Mouse (Mus musculus) neural tube, embryonic 13.5 days (tissue): ENCODE results near the gene Eef1akmt2. TPM values are rescaled to one million over a fixed set of nuclear protein-coding genes. Genes with fewer than 3 reads are reported as not detected.
A peak's percentile ranks its signal among the peaks of the same experiment; 100 is the strongest.

Experiments
- ATAC-seq: fragments of 200-750 bp; cut with Nextera tagmentation; 2 replicates; pipeline ENCODE4 v1.8.0; 2017; ENCODE audit warnings: low read depth, mild to moderate bottlenecking, moderate TSS enrichment, moderate library complexity
- H3K27ac ChIP-seq: fragments of 300-500 bp; sonication (generic); replicated peaks from 2 replicates; pipeline ENCODE4 v1.5.1; 2015; ENCODE audit warnings: moderate library complexity, mild to moderate bottlenecking, inconsistent platforms
- H3K27me3 ChIP-seq: fragments of 300-500 bp; sonication (generic); 2 replicates; pipeline ENCODE4 v1.6.1; 2015; ENCODE audit warnings: mild to moderate bottlenecking, inconsistent platforms
- H3K36me3 ChIP-seq: fragments of 300-500 bp; sonication (generic); 2 replicates; pipeline ENCODE4 v1.6.1; 2015; ENCODE audit warnings: mild to moderate bottlenecking, inconsistent platforms
- H3K4me1 ChIP-seq: fragments of 300-500 bp; sonication (generic); replicated peaks from 2 replicates; pipeline ENCODE4 v1.6.1; 2015; ENCODE audit warnings: inconsistent platforms
- H3K4me2 ChIP-seq: fragments of 300-500 bp; sonication (generic); 2 replicates; pipeline ENCODE4 v1.6.1; 2015; ENCODE audit warnings: inconsistent platforms, mild to moderate bottlenecking, moderate library complexity
- H3K4me3 ChIP-seq: fragments of 300-500 bp; sonication (generic); 2 replicates; pipeline ENCODE4 v1.5.1; 2015; ENCODE audit warnings: mild to moderate bottlenecking, inconsistent platforms
- H3K9ac ChIP-seq: fragments of 300-500 bp; sonication (generic); 2 replicates; pipeline ENCODE4 v1.6.1; 2015; ENCODE audit warnings: moderate library complexity, mild to moderate bottlenecking, inconsistent platforms
- H3K9me3 ChIP-seq: fragments of 300-500 bp; sonication (generic); 2 replicates; pipeline ENCODE4 v1.6.1; 2016; ENCODE audit warnings: inconsistent platforms
- WGBS: fragments of 180-500 bp; shearing (Covaris S2); methylation state at CpG from one replicate; pipeline ENCODE4 v1.1.7; 2015; 5-methylcytosine and 5-hydroxymethylcytosine counted together
- polyA plus RNA-seq: library from polyadenylated mRNA; unstranded; fragments of >200 nt; fragmentation: Nextera tagmentation; extraction: Ambion mirVana; gene quantifications from 2 replicates; pipeline ENCODE4 v1.2.1, GENCODE M21; 2015

The Eef1akmt2 gene
- polyA plus RNA-seq = 81.4 and 87.9 TPM in 2 replicates

DNA sequence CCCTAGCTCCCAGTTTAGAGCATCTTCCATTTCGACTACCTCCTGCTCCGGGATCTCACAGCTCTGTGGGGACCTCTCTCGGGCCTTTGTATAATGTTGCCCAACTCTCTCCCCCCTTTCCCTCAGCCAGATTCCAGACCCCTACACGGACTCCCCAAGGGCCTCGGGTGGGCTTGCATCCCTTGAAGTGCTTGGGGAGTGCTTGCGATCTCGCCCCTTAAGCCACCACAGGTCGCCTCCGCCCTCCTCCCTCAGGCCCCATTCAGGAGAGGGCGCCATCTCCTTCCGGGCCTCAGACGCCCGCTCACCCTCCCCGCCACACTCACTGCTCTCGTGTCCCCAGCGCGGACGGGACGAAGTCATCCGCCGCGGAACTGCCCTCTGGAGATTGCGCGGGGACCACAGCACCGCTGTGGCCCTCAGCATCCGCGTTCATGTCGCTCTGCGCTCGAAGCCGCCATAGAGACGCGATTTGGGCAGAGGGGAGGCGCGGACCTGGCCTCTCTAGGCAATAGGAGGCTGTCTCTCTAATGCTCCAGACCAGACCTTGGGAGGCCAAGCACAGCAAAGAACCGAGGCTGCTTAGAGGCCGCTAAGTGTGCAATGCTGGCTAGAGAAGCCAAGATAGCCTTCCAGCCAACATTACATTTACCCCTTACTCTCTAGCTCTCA lies at the start of gene Eef1akmt2:
TSS of gene Eef1akmt2 (minus strand) at position 501 of the 672 bp plus-strand sequence.
- H3K4me3 ChIP-seq = peak within 1 kb of the TSS; percentile 67
- peaks cover 14% of the 10 kb centered on the region for H3K4me1 ChIP-seq
- peak within 1 kb of the TSS; percentile 67 for H3K4me2 ChIP-seq
- ATAC-seq = peak; percentile 97
- H3K36me3 ChIP-seq = peaks cover 30% of the 10 kb centered on the region
- peak within 1 kb of the TSS; percentile 80 for H3K9ac ChIP-seq
- WGBS = under 1% methylated on average over 37 of the region's 37 CpGs
- no peaks in the 10 kb centered on the region for H3K27me3 ChIP-seq
- peak within 1 kb of the TSS; percentile 98 for H3K27ac ChIP-seq
- no peaks in the 10 kb centered on the region for H3K9me3 ChIP-seq

- no peaks in the 10 kb centered on the region for H3K4me1 ChIP-seq
- no peak overlapping the region for H3K27ac ChIP-seq
- no peaks in the 10 kb centered on the region for H3K9me3 ChIP-seq
- ATAC-seq = no peak
- no peak overlapping the region for H3K4me2 ChIP-seq
- no peak overlapping the region for H3K4me3 ChIP-seq
- H3K27me3 ChIP-seq = no peaks in the 10 kb centered on the region
- no peaks in the 10 kb centered on the region for H3K36me3 ChIP-seq
- 72% methylated on average over 2 of the region's 2 CpGs for WGBS
- H3K9ac ChIP-seq = no peak overlapping the region
Observed at GRCm38 (mm10) chr7:132900826-132901531, 48.5 kb upstream of the Eef1akmt2 start.

- Histone ChIP-seq H3K36me3 (no peaks in the 10 kb centered on the region), H3K9ac (no peak overlapping the region), H3K9me3 (no peaks in the 10 kb centered on the region), H3K4me1 (peaks cover 5% of the 10 kb centered on the region; the same call in 1 of the 2 replicates), H3K4me2 (no peak overlapping the region), H3K27me3 (no peaks in the 10 kb centered on the region), H3K27ac (no peak overlapping the region), H3K4me3 (no peak overlapping the region)
- 79% methylated on average over 2 of the region's 2 CpGs for WGBS
- no peak for ATAC-seq
Observed at GRCm38 (mm10) chr7:132898234-132898633, 45.8 kb upstream of the Eef1akmt2 start.

- Histone ChIP-seq H3K9ac (no peak overlapping the region), H3K4me3 (no peak overlapping the region), H3K27me3 (no peaks in the 10 kb centered on the region), H3K36me3 (no peaks in the 10 kb centered on the region), H3K27ac (no peak overlapping the region), H3K4me2 (no peak overlapping the region), H3K9me3 (no peaks in the 10 kb centered on the region), H3K4me1 (peaks cover 5% of the 10 kb centered on the region; the same call in 1 of the 2 replicates)
- WGBS = 85% methylated on average over 10 of the region's 10 CpGs
- no peak for ATAC-seq
Observed at GRCm38 (mm10) chr7:132897258-132897657, 44.8 kb upstream of the Eef1akmt2 start.

DNA sequence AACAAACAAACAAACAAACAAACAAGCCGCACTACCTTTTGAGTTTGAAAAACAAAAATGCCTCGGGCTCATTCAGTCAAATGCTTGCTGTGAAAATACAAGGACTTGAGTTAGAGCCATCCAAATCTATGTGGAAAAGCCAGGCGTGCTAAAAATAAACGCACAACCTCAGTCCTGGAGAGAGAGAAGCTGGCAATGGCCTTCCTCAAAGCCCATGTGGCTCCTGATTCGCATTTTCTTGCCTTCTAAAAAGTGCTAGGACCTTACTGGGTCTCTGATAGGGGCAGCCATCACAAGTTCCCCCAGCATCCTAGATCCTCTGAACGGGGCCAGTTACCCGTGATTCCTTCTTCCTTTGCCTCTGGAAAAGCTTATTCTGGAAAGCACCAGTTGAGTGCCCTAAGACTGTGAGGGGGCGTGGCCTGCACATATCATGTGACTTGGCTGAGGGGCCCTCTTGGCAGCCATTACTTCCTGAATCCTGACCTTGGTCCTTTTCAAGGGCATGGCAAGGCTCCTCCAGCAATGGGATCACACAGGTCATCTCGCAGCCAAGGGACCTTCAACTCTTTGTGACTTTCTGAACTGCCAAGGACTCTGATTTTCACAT lies 43.8 kb upstream of the Eef1akmt2 start:
- 92% methylated on average over 9 of the region's 9 CpGs for WGBS
- H3K4me2 ChIP-seq = no peak overlapping the region
- H3K4me3 ChIP-seq = no peak overlapping the region
- H3K36me3 ChIP-seq = no peaks in the 10 kb centered on the region
- no peaks in the 10 kb centered on the region for H3K9me3 ChIP-seq
- ATAC-seq = no peak
- peaks cover 5% of the 10 kb centered on the region; the same call in 1 of the 2 replicates for H3K4me1 ChIP-seq
- H3K9ac ChIP-seq = no peak overlapping the region
- H3K27ac ChIP-seq = no peak overlapping the region
- H3K27me3 ChIP-seq = no peaks in the 10 kb centered on the region

GRCm38 (mm10) chr7:132894841-132895555 lies 42.5 kb upstream of the Eef1akmt2 start:
- Histone ChIP-seq H3K9ac (no peak overlapping the region), H3K4me2 (no peak overlapping the region), H3K4me3 (no peak overlapping the region), H3K27ac (no peak overlapping the region), H3K36me3 (no peaks in the 10 kb centered on the region), H3K9me3 (no peaks in the 10 kb centered on the region), H3K27me3 (no peaks in the 10 kb centered on the region), H3K4me1 (peaks cover 5% of the 10 kb centered on the region; the same call in 1 of the 2 replicates)
- no peak for ATAC-seq
- WGBS = 69% methylated on average over 7 of the region's 7 CpGs

DNA sequence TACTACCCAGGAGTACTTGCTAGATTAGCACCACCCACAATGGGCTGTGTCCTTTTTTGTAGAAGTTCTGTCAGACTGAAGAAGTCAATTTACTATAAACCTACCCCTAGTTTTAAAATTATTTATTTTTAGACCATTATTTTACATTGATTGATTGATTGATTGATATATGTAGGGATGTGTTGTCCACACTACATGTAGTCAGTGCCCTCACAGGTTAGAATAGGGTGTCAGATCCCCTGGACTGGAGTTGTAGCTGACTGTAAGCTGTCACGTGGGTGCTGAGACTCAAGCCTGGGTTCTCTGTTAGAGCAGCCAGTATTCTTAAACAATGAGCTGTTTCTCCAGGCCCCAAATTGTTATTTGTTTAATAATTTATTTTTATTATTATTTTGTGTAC lies 40.9 kb upstream of the Eef1akmt2 start:
- peaks cover 5% of the 10 kb centered on the region; the same call in 1 of the 2 replicates for H3K4me1 ChIP-seq
- ATAC-seq = no peak
- no peaks in the 10 kb centered on the region for H3K27me3 ChIP-seq
- no peak overlapping the region for H3K27ac ChIP-seq
- 90% methylated on average over 1 of the region's 1 CpGs for WGBS
- H3K9me3 ChIP-seq = no peaks in the 10 kb centered on the region
- no peak overlapping the region for H3K9ac ChIP-seq
- H3K4me3 ChIP-seq = no peak overlapping the region
- H3K4me2 ChIP-seq = no peak overlapping the region
- H3K36me3 ChIP-seq = no peaks in the 10 kb centered on the region

DNA sequence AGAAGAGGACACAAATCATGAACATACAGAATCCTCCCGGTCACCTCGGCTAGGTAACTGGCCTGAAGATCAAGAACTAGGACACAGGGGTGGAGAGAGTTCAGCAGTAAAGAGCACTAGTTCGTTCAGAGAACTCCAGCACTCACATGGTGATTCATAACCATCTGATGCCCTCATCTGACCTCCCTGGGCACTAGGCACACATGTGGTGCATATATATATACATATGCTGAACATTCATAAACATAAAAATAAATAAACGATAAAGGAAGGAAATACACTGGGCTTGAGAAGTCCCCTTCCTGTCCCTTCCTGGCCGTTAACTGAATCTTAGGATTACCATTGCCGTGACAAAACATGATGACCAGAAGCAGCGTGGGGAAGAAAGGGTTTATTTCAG lies 40.3 kb upstream of the Eef1akmt2 start:
- Histone ChIP-seq H3K4me1 (peaks cover 5% of the 10 kb centered on the region; the same call in 1 of the 2 replicates), H3K4me3 (no peak overlapping the region), H3K9me3 (no peaks in the 10 kb centered on the region), H3K4me2 (no peak overlapping the region), H3K27me3 (no peaks in the 10 kb centered on the region), H3K9ac (no peak overlapping the region), H3K36me3 (no peaks in the 10 kb centered on the region), H3K27ac (no peak overlapping the region)
- 79% methylated on average over 7 of the region's 7 CpGs for WGBS
- ATAC-seq = no peak

DNA sequence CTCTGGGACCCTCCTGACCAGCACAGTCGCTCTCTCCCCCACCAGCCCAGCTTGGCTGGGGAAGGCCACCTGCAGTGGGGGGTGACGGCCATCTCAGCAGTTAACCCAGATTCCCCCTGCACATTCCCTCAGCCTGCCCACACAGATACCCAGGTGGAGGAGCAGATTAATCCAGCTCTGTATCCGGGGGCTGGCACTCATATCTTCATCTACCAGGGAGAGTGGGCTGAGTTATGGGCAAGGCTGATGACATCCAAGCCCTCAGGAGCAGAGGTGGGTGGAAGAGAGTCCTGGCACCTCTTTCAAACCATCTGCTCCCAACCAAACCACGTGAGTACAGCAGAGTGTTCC lies 39.8 kb upstream of the Eef1akmt2 start:
- H3K36me3 ChIP-seq = no peaks in the 10 kb centered on the region
- peaks cover 5% of the 10 kb centered on the region; the same call in 1 of the 2 replicates for H3K4me1 ChIP-seq
- H3K4me2 ChIP-seq = no peak overlapping the region
- no peak overlapping the region for H3K27ac ChIP-seq
- H3K27me3 ChIP-seq = no peaks in the 10 kb centered on the region
- no peak overlapping the region for H3K9ac ChIP-seq
- no peak overlapping the region for H3K4me3 ChIP-seq
- H3K9me3 ChIP-seq = no peaks in the 10 kb centered on the region
- ATAC-seq = no peak
- 71% methylated on average over 4 of the region's 4 CpGs for WGBS

GRCm38 (mm10) chr7:132891561-132892310 lies 39.3 kb upstream of the Eef1akmt2 start:
- H3K4me2 ChIP-seq = no peak overlapping the region
- WGBS = 85% methylated on average over 5 of the region's 5 CpGs
- no peaks in the 10 kb centered on the region for H3K27me3 ChIP-seq
- no peak overlapping the region for H3K9ac ChIP-seq
- no peaks in the 10 kb centered on the region for H3K36me3 ChIP-seq
- no peak for ATAC-seq
- H3K4me3 ChIP-seq = no peak overlapping the region
- no peak overlapping the region for H3K27ac ChIP-seq
- peaks cover 5% of the 10 kb centered on the region; the same call in 1 of the 2 replicates for H3K4me1 ChIP-seq
- no peaks in the 10 kb centered on the region for H3K9me3 ChIP-seq

GRCm38 (mm10) chr7:132890201-132890600 lies 37.7 kb upstream of the Eef1akmt2 start:
- H3K4me2 ChIP-seq = no peak overlapping the region
- H3K4me1 ChIP-seq = peaks cover 5% of the 10 kb centered on the region; the same call in 1 of the 2 replicates
- H3K4me3 ChIP-seq = no peak overlapping the region
- H3K36me3 ChIP-seq = peaks cover under 1% of the 10 kb centered on the region; the same call in 1 of the 2 replicates
- H3K9me3 ChIP-seq = no peaks in the 10 kb centered on the region
- no peak for ATAC-seq
- 84% methylated on average over 5 of the region's 5 CpGs for WGBS
- no peaks in the 10 kb centered on the region for H3K27me3 ChIP-seq
- no peak overlapping the region for H3K9ac ChIP-seq
- H3K27ac ChIP-seq = no peak overlapping the region
